Mouse (Mus musculus): ENCODE measurements at regions not wholly inside any gene's neighbourhood (a gene's known extent, or its start where the extent isn't known, plus 50 kb on each side); places are given as distances from the start of the nearest gene placed in this dataset.
A peak's percentile ranks its signal among the peaks of the same experiment; 100 is the strongest.

GRCm38 (mm10) chr13:103669856-103670255, 104.6 kb downstream of the Srek1 start:
- 80% methylated on average over 4 of the region's 4 CpGs for WGBS

GRCm38 (mm10) chr13:103667749-103668148, 106.7 kb downstream of the Srek1 start:
- Histone ChIP-seq H3K9me3 (ENCODE audit: control insufficient read depth, low read length) (no peaks in the 10 kb centered on the region), H3K4me1 (replicated peaks; ENCODE audit: control insufficient read depth, insufficient read depth) (no peaks in the 10 kb centered on the region), H3K27ac (replicated peaks) (no peak overlapping the region), H3K27me3 (ENCODE audit: control insufficient read depth, insufficient read depth, low read length) (no peaks in the 10 kb centered on the region), H3K4me3 (ENCODE audit: low read depth, low read length) (no peak overlapping the region), H3K36me3 (ENCODE audit: control insufficient read depth, insufficient read depth, low read length) (no peaks in the 10 kb centered on the region), H3K9ac (ENCODE audit: low read length) (no peak overlapping the region), H3K4me2 (replicated peaks; ENCODE audit: low read depth) (no peak overlapping the region)
- DNase-seq (ENCODE audit: low spot score) (no peak), ATAC-seq (ENCODE audit: low FRiP score, low TSS enrichment) (no peak)
- no peak for TF ChIP-seq EP300 (optimal IDR thresholded peaks at IDR 0.05)
- TF ChIP-seq CTCF (IDR thresholded peaks at IDR 0.05; ENCODE audit: low read depth), result no peak
- whole genome bisulfite sequencing, result 67% methylated on average over 2 of the region's 2 CpGs

More at GRCm38 (mm10) chr13:103669856-103670255, 104.6 kb downstream of the Srek1 start:
- DNase-seq (ENCODE audit: low spot score), result no peak
- Histone ChIP-seq H3K27ac (replicated peaks) (no peak overlapping the region), H3K4me3 (ENCODE audit: low read depth, low read length) (no peak overlapping the region), H3K9ac (ENCODE audit: low read length) (no peak overlapping the region), H3K4me1 (replicated peaks; ENCODE audit: control insufficient read depth, insufficient read depth) (no peaks in the 10 kb centered on the region), H3K4me2 (replicated peaks; ENCODE audit: low read depth) (no peak overlapping the region), H3K36me3 (ENCODE audit: control insufficient read depth, insufficient read depth, low read length) (no peaks in the 10 kb centered on the region), H3K9me3 (ENCODE audit: control insufficient read depth, low read length) (no peaks in the 10 kb centered on the region), H3K27me3 (ENCODE audit: control insufficient read depth, insufficient read depth, low read length) (no peaks in the 10 kb centered on the region)
- no peak for ATAC-seq (ENCODE audit: low FRiP score, low TSS enrichment)
- TF ChIP-seq CTCF (IDR thresholded peaks at IDR 0.05; ENCODE audit: low read depth) (no peak), EP300 (optimal IDR thresholded peaks at IDR 0.05) (no peak)

- peak; percentile 41 for DNase-seq (ENCODE audit: low spot score)
- no peak for TF ChIP-seq EP300 (optimal IDR thresholded peaks at IDR 0.05)
- TF ChIP-seq CTCF (IDR thresholded peaks at IDR 0.05; ENCODE audit: low read depth), result no peak
- 28% methylated on average over 11 of the region's 11 CpGs for WGBS
These were observed 114.0 kb downstream of the Srek1 start for GRCm38 (mm10) chr13:103660248-103660996.

GRCm38 (mm10) chr13:103655966-103656365, 118.4 kb downstream of the Srek1 start:
- Histone ChIP-seq H3K4me2 (replicated peaks; ENCODE audit: low read depth) (no peak overlapping the region), H3K9me3 (ENCODE audit: control insufficient read depth, low read length) (no peaks in the 10 kb centered on the region), H3K27ac (replicated peaks) (no peak overlapping the region), H3K4me1 (replicated peaks; ENCODE audit: control insufficient read depth, insufficient read depth) (no peaks in the 10 kb centered on the region), H3K4me3 (ENCODE audit: low read depth, low read length) (no peak overlapping the region), H3K9ac (ENCODE audit: low read length) (no peak overlapping the region), H3K27me3 (ENCODE audit: control insufficient read depth, insufficient read depth, low read length) (no peaks in the 10 kb centered on the region), H3K36me3 (ENCODE audit: control insufficient read depth, insufficient read depth, low read length) (no peaks in the 10 kb centered on the region)
- TF ChIP-seq EP300 (optimal IDR thresholded peaks at IDR 0.05), result no peak
- no peak for TF ChIP-seq CTCF (IDR thresholded peaks at IDR 0.05; ENCODE audit: low read depth)
- ATAC-seq (ENCODE audit: low FRiP score, low TSS enrichment) (no peak), DNase-seq (ENCODE audit: low spot score) (no peak)
- WGBS, result 77% methylated on average over 2 of the region's 2 CpGs

More at GRCm38 (mm10) chr13:103660248-103660996, 114.0 kb downstream of the Srek1 start:
- Histone ChIP-seq H3K9ac (ENCODE audit: low read length) (no peak overlapping the region), H3K9me3 (ENCODE audit: control insufficient read depth, low read length) (no peaks in the 10 kb centered on the region), H3K4me1 (replicated peaks; ENCODE audit: control insufficient read depth, insufficient read depth) (no peaks in the 10 kb centered on the region), H3K4me2 (replicated peaks; ENCODE audit: low read depth) (no peak overlapping the region), H3K27ac (replicated peaks) (no peak overlapping the region), H3K36me3 (ENCODE audit: control insufficient read depth, insufficient read depth, low read length) (no peaks in the 10 kb centered on the region), H3K27me3 (ENCODE audit: control insufficient read depth, insufficient read depth, low read length) (no peaks in the 10 kb centered on the region), H3K4me3 (ENCODE audit: low read depth, low read length) (no peak overlapping the region)
- ATAC-seq (ENCODE audit: low FRiP score, low TSS enrichment), result no peak

GRCm38 (mm10) chr13:103653216-103653615, 121.2 kb downstream of the Srek1 start:
- Histone ChIP-seq H3K36me3 (ENCODE audit: control insufficient read depth, insufficient read depth, low read length) (no peaks in the 10 kb centered on the region), H3K4me3 (ENCODE audit: low read depth, low read length) (no peak overlapping the region), H3K4me2 (replicated peaks; ENCODE audit: low read depth) (no peak overlapping the region), H3K4me1 (replicated peaks; ENCODE audit: control insufficient read depth, insufficient read depth) (no peaks in the 10 kb centered on the region), H3K9ac (ENCODE audit: low read length) (no peak overlapping the region), H3K27me3 (ENCODE audit: control insufficient read depth, insufficient read depth, low read length) (no peaks in the 10 kb centered on the region), H3K9me3 (ENCODE audit: control insufficient read depth, low read length) (no peaks in the 10 kb centered on the region), H3K27ac (replicated peaks) (no peak overlapping the region)
- DNase-seq (ENCODE audit: low spot score) (no peak), ATAC-seq (ENCODE audit: low FRiP score, low TSS enrichment) (no peak)
- no peak for TF ChIP-seq CTCF (IDR thresholded peaks at IDR 0.05; ENCODE audit: low read depth)
- no peak for TF ChIP-seq EP300 (optimal IDR thresholded peaks at IDR 0.05)
- WGBS, result 81% methylated on average over 4 of the region's 4 CpGs

- no peaks in the 10 kb centered on the region for H3K4me1 ChIP-seq (replicated peaks; ENCODE audit: control insufficient read depth, insufficient read depth)
- H3K36me3 ChIP-seq (ENCODE audit: control insufficient read depth, insufficient read depth, low read length), result no peaks in the 10 kb centered on the region
- no peaks in the 10 kb centered on the region for H3K9me3 ChIP-seq (ENCODE audit: control insufficient read depth, low read length)
- H3K4me2 ChIP-seq (replicated peaks; ENCODE audit: low read depth), result no peak overlapping the region
- DNase-seq (ENCODE audit: low spot score), result no peak
- no peak for ATAC-seq (ENCODE audit: low FRiP score, low TSS enrichment)
- H3K9ac ChIP-seq (ENCODE audit: low read length), result no peak overlapping the region
- TF ChIP-seq CTCF (IDR thresholded peaks at IDR 0.05; ENCODE audit: low read depth) (no peak), EP300 (optimal IDR thresholded peaks at IDR 0.05) (no peak)
- no peak overlapping the region for H3K27ac ChIP-seq (replicated peaks)
- no peaks in the 10 kb centered on the region for H3K27me3 ChIP-seq (ENCODE audit: control insufficient read depth, insufficient read depth, low read length)
- WGBS, result 97% methylated on average over 3 of the region's 3 CpGs
- H3K4me3 ChIP-seq (ENCODE audit: low read depth, low read length), result no peak overlapping the region
These were observed 125.0 kb downstream of the Srek1 start for GRCm38 (mm10) chr13:103649383-103649782.
